Mouse (Mus musculus) kidney, postnatal 0 days (tissue): ENCODE data around the gene Fam196b. TPM values are rescaled to one million over a fixed set of nuclear protein-coding genes. Genes with fewer than 3 reads are reported as not detected.
A peak's percentile ranks its signal among the peaks of the same experiment; 100 is the strongest.

Experiments
- ATAC-seq: fragments of 200-750 bp; cut with Nextera tagmentation; replicated peaks from 2 replicates; pipeline ENCODE4 v1.8.0; 2017; ENCODE audit warnings: low read depth, moderate number of reproducible peaks, moderate TSS enrichment, moderate library complexity; ENCODE audit not compliant: low FRiP score
- DNase-seq: peaks from one replicate; pipeline ENCODE4 v3.0.0-alpha.2; 2016; ENCODE audit warnings: low spot score
- H3K27ac ChIP-seq: fragments of 300-500 bp; sonication (generic); 2 replicates; pipeline ENCODE4 v1.5.1; 2014; ENCODE audit warnings: mild to moderate bottlenecking
- H3K27me3 ChIP-seq: fragments of 300-500 bp; sonication (generic); 2 replicates; pipeline ENCODE4 v1.6.1; 2014; ENCODE audit warnings: low read length, mixed read lengths; ENCODE audit not compliant: insufficient read depth
- H3K36me3 ChIP-seq: fragments of 300-500 bp; sonication (generic); 2 replicates; pipeline ENCODE4 v1.6.1; 2014; ENCODE audit warnings: low read length, mixed read lengths; ENCODE audit not compliant: insufficient read depth
- H3K4me1 ChIP-seq: fragments of 300-500 bp; sonication (generic); replicated peaks from 2 replicates; pipeline ENCODE4 v1.6.1; 2014; ENCODE audit warnings: antibody characterized with exemption, low read length, mixed read lengths; ENCODE audit not compliant: insufficient read depth
- H3K4me2 ChIP-seq: fragments of 300-500 bp; sonication (generic); 2 replicates; pipeline ENCODE4 v1.6.1; 2014; ENCODE audit warnings: mild to moderate bottlenecking, low read length, moderate library complexity, mixed read lengths
- H3K4me3 ChIP-seq: fragments of 300-500 bp; sonication (generic); replicated peaks from 2 replicates; pipeline ENCODE4 v1.5.1; 2014; ENCODE audit warnings: low read depth, low read length
- H3K9ac ChIP-seq: fragments of 300-500 bp; sonication (generic); 2 replicates; pipeline ENCODE4 v1.6.1; 2014; ENCODE audit warnings: low read depth, low read length
- H3K9me3 ChIP-seq: fragments of 300-500 bp; sonication (generic); replicated peaks from 2 replicates; pipeline ENCODE4 v1.6.1; 2016; ENCODE audit warnings: low read length, inconsistent platforms, mixed read lengths
- CTCF ChIP-seq: IDR thresholded peaks from 2 replicates; pipeline ENCODE4 v1.5.1; 2016; ENCODE audit warnings: antibody characterized with exemption, low read depth, mild to moderate bottlenecking, moderate library complexity
- WGBS: fragments of 180-500 bp; shearing (Covaris S2); extraction: QIAGEN DNeasy Blood & Tissue Kit; methylation state at CpG from one replicate; pipeline ENCODE4 v1.1.7; 2014; 5-methylcytosine and 5-hydroxymethylcytosine counted together
- polyA plus RNA-seq: library from polyadenylated mRNA; unstranded; fragments of >200 nt; fragmentation: Nextera tagmentation; extraction: Ambion mirVana; gene quantifications from 2 replicates; pipeline ENCODE4 v1.2.1, GENCODE M21; 2015

Fam196b gene
- polyA plus RNA-seq, 1 experiment from 2014 or later = 0.21 TPM

- no peaks in the 10 kb centered on the region for H3K27me3 ChIP-seq
- no peak overlapping the region for H3K27ac ChIP-seq
- no peaks in the 10 kb centered on the region for H3K4me1 ChIP-seq
- 64% methylated on average over 3 of the region's 3 CpGs for WGBS
- no peak for TF ChIP-seq CTCF
- no peak overlapping the region for H3K4me2 ChIP-seq
- H3K9me3 ChIP-seq = no peaks in the 10 kb centered on the region
- H3K36me3 ChIP-seq = no peaks in the 10 kb centered on the region
- ATAC-seq (no peak), DNase-seq (no peak)
- no peak overlapping the region for H3K9ac ChIP-seq
- H3K4me3 ChIP-seq = no peak overlapping the region
These were observed 5.9 kb upstream of the Fam196b start for GRCm38 (mm10) chr11:34308731-34309130.

- Histone ChIP-seq H3K27me3 (no peaks in the 10 kb centered on the region), H3K4me3 (no peak overlapping the region), H3K9ac (no peak overlapping the region), H3K4me2 (no peak overlapping the region), H3K27ac (no peak overlapping the region), H3K36me3 (no peaks in the 10 kb centered on the region), H3K9me3 (no peaks in the 10 kb centered on the region), H3K4me1 (no peaks in the 10 kb centered on the region)
- no peak for ATAC-seq
- no peak for TF ChIP-seq CTCF
- no peak for DNase-seq
- WGBS = 72% methylated on average over 2 of the region's 2 CpGs
These were observed 5.3 kb upstream of the Fam196b start for GRCm38 (mm10) chr11:34309360-34309759.

- no peak for TF ChIP-seq CTCF
- Histone ChIP-seq H3K36me3 (no peaks in the 10 kb centered on the region), H3K27me3 (no peaks in the 10 kb centered on the region), H3K4me3 (no peak overlapping the region), H3K9ac (no peak overlapping the region), H3K4me1 (no peaks in the 10 kb centered on the region), H3K9me3 (no peaks in the 10 kb centered on the region), H3K27ac (no peak overlapping the region), H3K4me2 (no peak overlapping the region)
- ATAC-seq (no peak), DNase-seq (no peak)
- 49% methylated on average over 5 of the region's 5 CpGs for WGBS
These were observed 2.9 kb upstream of the Fam196b start for GRCm38 (mm10) chr11:34311717-34312116.

- Histone ChIP-seq H3K27me3 (no peaks in the 10 kb centered on the region), H3K4me2 (no peak overlapping the region), H3K9ac (no peak overlapping the region), H3K4me3 (no peak overlapping the region), H3K36me3 (no peaks in the 10 kb centered on the region), H3K9me3 (no peaks in the 10 kb centered on the region), H3K4me1 (no peaks in the 10 kb centered on the region), H3K27ac (no peak overlapping the region)
- ATAC-seq (no peak), DNase-seq (no peak)
- 68% methylated on average over 7 of the region's 7 CpGs for WGBS
- no peak for TF ChIP-seq CTCF
These were observed 2.4 kb upstream of the Fam196b start for GRCm38 (mm10) chr11:34312208-34312607.

GRCm38 (mm10) chr11:34315383-34315782 is 761 bp downstream of the Fam196b start:
- DNase-seq (no peak), ATAC-seq (no peak)
- Histone ChIP-seq H3K4me2 (0 out of 2 replicates have a peak overlapping the region, but pooled peaks have one; percentile 55), H3K27ac (no peak overlapping the region), H3K9me3 (no peaks in the 10 kb centered on the region), H3K4me3 (no peak overlapping the region), H3K36me3 (no peaks in the 10 kb centered on the region), H3K9ac (no peak overlapping the region), H3K4me1 (no peaks in the 10 kb centered on the region), H3K27me3 (no peaks in the 10 kb centered on the region)
- WGBS = 16% methylated on average over 5 of the region's 5 CpGs
- TF ChIP-seq CTCF = no peak

DNA sequence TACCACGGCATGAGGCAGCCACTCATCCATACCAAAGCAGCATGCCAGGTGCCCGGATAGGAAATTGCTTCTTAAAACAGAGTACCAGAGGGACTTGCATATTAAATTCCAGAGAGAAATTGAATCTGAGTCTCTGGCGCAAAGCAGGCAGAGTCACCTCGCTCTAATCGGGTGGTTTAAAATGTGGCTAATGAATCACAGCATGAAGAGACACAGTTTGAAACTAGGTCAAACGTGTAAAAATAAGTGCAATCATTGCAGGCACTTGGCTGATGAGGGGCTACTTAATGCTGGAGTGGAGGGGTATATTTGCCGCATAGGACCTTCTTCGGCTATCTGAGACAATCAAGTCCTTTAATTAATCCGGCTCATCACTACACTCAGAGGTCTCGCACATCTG is 1.6 kb downstream of the Fam196b start:
- Histone ChIP-seq H3K9ac (no peak overlapping the region), H3K9me3 (no peaks in the 10 kb centered on the region), H3K4me1 (no peaks in the 10 kb centered on the region), H3K27me3 (no peaks in the 10 kb centered on the region), H3K27ac (no peak overlapping the region), H3K4me3 (no peak overlapping the region), H3K4me2 (no peak overlapping the region), H3K36me3 (no peaks in the 10 kb centered on the region)
- TF ChIP-seq CTCF = no peak
- WGBS = 39% methylated on average over 10 of the region's 10 CpGs
- DNase-seq = peak; percentile 27
- no peak for ATAC-seq

DNA sequence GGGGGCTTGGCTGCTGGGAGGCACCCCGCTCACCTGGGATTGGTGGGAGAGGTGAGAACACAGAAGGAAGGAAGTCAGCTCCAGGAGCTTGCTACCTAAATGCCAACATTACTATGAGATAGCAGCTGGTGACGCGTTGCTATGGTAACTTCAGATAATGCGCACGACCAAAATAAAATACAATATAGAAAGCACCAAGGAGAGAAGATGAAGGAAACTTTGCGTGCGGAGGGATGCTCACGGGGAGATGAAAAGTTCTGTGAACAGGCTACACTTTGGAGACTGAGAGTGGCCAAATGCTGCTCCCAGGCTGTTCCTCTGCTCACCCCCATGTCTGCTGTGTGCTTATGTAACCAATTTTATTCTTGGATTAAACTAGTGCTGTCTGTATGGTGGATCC is 2.4 kb downstream of the Fam196b start:
- ATAC-seq (no peak), DNase-seq (no peak)
- no peak overlapping the region for H3K27ac ChIP-seq
- no peak for TF ChIP-seq CTCF
- H3K9ac ChIP-seq = no peak overlapping the region
- 89% methylated on average over 8 of the region's 8 CpGs for WGBS
- H3K4me3 ChIP-seq = no peak overlapping the region
- H3K27me3 ChIP-seq = no peaks in the 10 kb centered on the region
- no peaks in the 10 kb centered on the region for H3K36me3 ChIP-seq
- no peaks in the 10 kb centered on the region for H3K4me1 ChIP-seq
- H3K9me3 ChIP-seq = no peaks in the 10 kb centered on the region
- no peak overlapping the region for H3K4me2 ChIP-seq
